Mouse (Mus musculus) heart, embryonic 14.5 days (tissue): Measurements from ENCODE around the gene Cnot10. TPM values are rescaled to one million over a fixed set of nuclear protein-coding genes. Genes with fewer than 3 reads are reported as not detected.

Experiments used
- ATAC-seq: fragments of 200-750 bp; cut with Nextera tagmentation; 2 replicates; pipeline ENCODE4 v1.8.0; 2017; ENCODE audit warnings: low read depth, moderate TSS enrichment; ENCODE audit not compliant: insufficient number of reproducible peaks, insufficient read depth, low FRiP score
- H3K27ac ChIP-seq, 2 experiments: fragments of 200-500 bp in 1 of 2; fragments of 300-500 bp in 1 of 2; sonication (generic) in 1 of 2; replicated peaks in 1 of 2; 2 replicates each; pipeline ENCODE4 v1.5.1; 2012 to 2014; ENCODE audit warnings: low read depth in 2 of 2, low read length in 2 of 2, control low read depth in 1 of 2, mild to moderate bottlenecking in 1 of 2, mixed read lengths in 1 of 2; ENCODE audit not compliant: control insufficient read depth in 1 of 2, insufficient read depth in 1 of 2
- H3K27me3 ChIP-seq: fragments of 300-500 bp; sonication (generic); 2 replicates; pipeline ENCODE4 v1.6.1; 2014; ENCODE audit warnings: mild to moderate bottlenecking, low read length, control low read depth; ENCODE audit not compliant: control insufficient read depth, insufficient read depth
- H3K36me3 ChIP-seq: fragments of 300-500 bp; sonication (generic); 2 replicates; pipeline ENCODE4 v1.6.1; 2014; ENCODE audit warnings: mild to moderate bottlenecking, control low read depth, low read length, mixed read lengths; ENCODE audit not compliant: control insufficient read depth, insufficient read depth
- H3K4me1 ChIP-seq, 2 experiments: fragments of 200-500 bp in 1 of 2; fragments of 300-500 bp in 1 of 2; sonication (generic) in 1 of 2; 2 replicates each; pipeline ENCODE4 v1.6.1; 2012 to 2014; ENCODE audit warnings: low read length in 2 of 2, control low read depth in 1 of 2, mixed read lengths in 1 of 2; ENCODE audit not compliant: control insufficient read depth in 2 of 2, insufficient read depth in 2 of 2
- H3K4me2 ChIP-seq: fragments of 300-500 bp; sonication (generic); 2 replicates; pipeline ENCODE4 v1.6.1; 2014; ENCODE audit warnings: mild to moderate bottlenecking, low read length
- H3K4me3 ChIP-seq, 2 experiments: fragments of 200-500 bp in 1 of 2; fragments of 300-500 bp in 1 of 2; sonication (generic) in 1 of 2; 2 replicates each; pipeline ENCODE4 v1.5.1; 2012 to 2014; ENCODE audit warnings: low read length in 2 of 2, mild to moderate bottlenecking in 2 of 2, control low read depth in 1 of 2, low read depth in 1 of 2, moderate library complexity in 1 of 2; ENCODE audit not compliant: control insufficient read depth in 1 of 2, insufficient read depth in 1 of 2
- H3K9ac ChIP-seq: fragments of 300-500 bp; sonication (generic); 2 replicates; pipeline ENCODE4 v1.6.1; 2014; ENCODE audit warnings: mild to moderate bottlenecking, low read length
- H3K9me3 ChIP-seq: fragments of 300-500 bp; sonication (generic); 2 replicates; pipeline ENCODE4 v1.6.1; 2016; ENCODE audit warnings: low read length, control low read depth; ENCODE audit not compliant: control insufficient read depth
- WGBS: fragments of 180-500 bp; shearing (Covaris S2); extraction: QIAGEN DNeasy Blood & Tissue Kit; methylation state at CpG from one replicate; pipeline ENCODE4 v1.1.7; 2014; 5-methylcytosine and 5-hydroxymethylcytosine counted together
- polyA plus RNA-seq: library from polyadenylated mRNA; unstranded; fragments of >200 nt; fragmentation: Nextera tagmentation; extraction: Ambion mirVana; gene quantifications from 2 replicates; pipeline ENCODE4 v1.2.1, GENCODE M21; 2014

Cnot10 gene
- polyA plus RNA-seq, 1 experiment from 2014 or later, result 34.5 TPM

- no peak for ATAC-seq
- H3K27me3 ChIP-seq, result no peaks in the 10 kb centered on the region
- no peaks in the 10 kb centered on the region for H3K9me3 ChIP-seq
- no peak overlapping the region for H3K4me2 ChIP-seq
- H3K36me3 ChIP-seq, result no peaks in the 10 kb centered on the region
- no peak overlapping the region for H3K4me3 ChIP-seq
- H3K27ac ChIP-seq, result no peak overlapping the region
- 64% methylated on average over 17 of the region's 17 CpGs for WGBS
- peaks cover 21 to 33% of the 10 kb centered on the region in 2 experiments for H3K4me1 ChIP-seq
- H3K9ac ChIP-seq, result no peak overlapping the region
These were observed 95.9 kb downstream of the Cnot10 start for GRCm38 (mm10) chr9:114543882-114544753.

GRCm38 (mm10) chr9:114541279-114541741 lies 98.7 kb downstream of the Cnot10 start:
- Histone ChIP-seq H3K27ac (no peak overlapping the region), H3K4me1 (peaks cover 25 to 31% of the 10 kb centered on the region in 2 experiments)
- WGBS, result 0% methylated on average over 1 of the region's 1 CpGs

GRCm38 (mm10) chr9:114538996-114539563 lies 100.9 kb downstream of the Cnot10 start:
- peaks cover 18 to 22% of the 10 kb centered on the region in 2 experiments for H3K4me1 ChIP-seq
- no peak overlapping the region for H3K27ac ChIP-seq
- no peak overlapping the region for H3K4me2 ChIP-seq
- H3K36me3 ChIP-seq, result no peaks in the 10 kb centered on the region
- ATAC-seq, result no peak
- no peaks in the 10 kb centered on the region for H3K27me3 ChIP-seq
- no peaks in the 10 kb centered on the region for H3K9me3 ChIP-seq
- no peak overlapping the region for H3K9ac ChIP-seq
- H3K4me3 ChIP-seq, result no peak overlapping the region
- WGBS, result 82% methylated on average over 7 of the region's 7 CpGs

More at GRCm38 (mm10) chr9:114541279-114541741, 98.7 kb downstream of the Cnot10 start:
- Histone ChIP-seq H3K27me3 (no peaks in the 10 kb centered on the region), H3K9me3 (no peaks in the 10 kb centered on the region), H3K4me3 (no peak overlapping the region), H3K9ac (no peak overlapping the region), H3K36me3 (no peaks in the 10 kb centered on the region), H3K4me2 (no peak overlapping the region)
- ATAC-seq, result peak; percentile 37; the same call in 1 of the 2 replicates

GRCm38 (mm10) chr9:114536628-114537027 lies 103.4 kb downstream of the Cnot10 start:
- Histone ChIP-seq H3K27me3 (no peaks in the 10 kb centered on the region), H3K9me3 (no peaks in the 10 kb centered on the region), H3K36me3 (no peaks in the 10 kb centered on the region), H3K9ac (no peak overlapping the region), H3K27ac (peak overlapping the region; percentile 44 to 55; a peak in 3 of 4 replicates), H3K4me2 (no peak overlapping the region), H3K4me1 (peaks cover 15 to 17% of the 10 kb centered on the region in 2 experiments), H3K4me3 (no peak overlapping the region)
- ATAC-seq, result no peak
- WGBS, result 15% methylated on average over 2 of the region's 2 CpGs

Other genes with a start within 250 kb of the Cnot10 start
- 145 and 156 TPM in 2 replicates for gene Crtap, start 249.5 kb downstream of the Cnot10 start, polyA plus RNA-seq
- gene Glb1, start 239.1 kb downstream of the Cnot10 start, polyA plus RNA-seq, result 53.2 and 54.5 TPM in 2 replicates
- gene Tmppe, start 239.1 kb downstream of the Cnot10 start, polyA plus RNA-seq, result 3.0 and 4.4 TPM in 2 replicates
- gene Ccr4, start 135.3 kb downstream of the Cnot10 start, polyA plus RNA-seq, result not detected in 2 replicates
- 0.77 and 2.7 TPM in 2 replicates for gene C130032M10Rik, start 124.5 kb downstream of the Cnot10 start, polyA plus RNA-seq
- gene Trim71, start 75.8 kb downstream of the Cnot10 start, polyA plus RNA-seq, result 0.05 TPM in 1 of 2 replicates, not detected in the other
- gene Dync1li1, start 48.6 kb upstream of the Cnot10 start, polyA plus RNA-seq, result 80.1 and 82.5 TPM in 2 replicates
- gene Cmtm6, start 90.9 kb upstream of the Cnot10 start, polyA plus RNA-seq, result 41.9 and 45.2 TPM in 2 replicates
- gene Cmtm7, start 141.7 kb upstream of the Cnot10 start, polyA plus RNA-seq, result 85.2 and 122 TPM in 2 replicates
- 14.9 and 15.1 TPM in 2 replicates for gene Cmtm8, start 204.0 kb upstream of the Cnot10 start, polyA plus RNA-seq